Mouse (Mus musculus) small intestine, adult 2 months (tissue): ENCODE data around the gene Ube2l3.

Experiments used
- CTCF ChIP-seq: fragments of 200-500 bp; IDR thresholded peaks from 2 replicates; pipeline ENCODE4 v1.5.1; 2012; ENCODE audit warnings: low read depth, mild to moderate bottlenecking, control low read depth, inconsistent platforms, low read length, moderate library complexity, mixed read lengths; ENCODE audit not compliant: insufficient replicate concordance, insufficient read length; ENCODE audit errors: extremely low read depth
- POLR2A ChIP-seq: fragments of 200-500 bp; IDR thresholded peaks from 2 replicates; pipeline ENCODE4 v1.6.1; 2012; ENCODE audit warnings: low read depth, mild to moderate bottlenecking, control low read depth, inconsistent platforms, low read length, moderate library complexity

DNA sequence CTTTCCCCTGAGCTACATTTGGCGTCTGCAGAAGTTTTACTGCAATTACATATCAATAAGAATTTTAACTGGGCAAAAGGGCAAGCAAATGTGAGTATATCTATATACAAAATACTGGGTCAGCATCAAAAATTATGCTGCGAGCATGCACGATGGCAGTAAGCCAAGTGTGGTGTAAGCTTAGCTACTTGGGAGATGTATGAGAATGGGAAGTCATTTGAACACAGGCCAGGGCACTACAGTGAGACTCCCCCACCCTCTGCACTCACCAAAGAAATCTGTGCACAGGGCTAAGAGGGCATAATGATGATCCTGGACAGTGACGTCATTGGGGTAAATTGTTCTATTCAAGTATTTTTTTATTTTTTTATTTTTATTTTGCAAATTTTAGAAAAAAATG is 97.8 kb downstream of the Ube2l3 start:
- no peak for TF ChIP-seq POLR2A
- no peak for TF ChIP-seq CTCF
